Mouse (Mus musculus) embryonic fibroblast, embryonic 13.5 days (primary cell): ENCODE data around the gene Psmd9.

Experiments used
- CTCF ChIP-seq: IDR thresholded peaks from 2 replicates; pipeline ENCODE4 v1.5.1; 2011; ENCODE audit warnings: mild to moderate bottlenecking, control low read depth, low read length, moderate library complexity, borderline replicate concordance; ENCODE audit not compliant: insufficient read depth
- POLR2A ChIP-seq: IDR thresholded peaks from 2 replicates; pipeline ENCODE4 v1.6.1; 2011; ENCODE audit warnings: low read depth, mild to moderate bottlenecking, control low read depth, low read length, moderate library complexity

- TF ChIP-seq CTCF (no peak), POLR2A (no peak)
Measured at GRCm38 (mm10) chr5:123277704-123278103, 108.5 kb downstream of the Psmd9 start.
